Mouse (Mus musculus) ZHBTc4 (cell line): ENCODE results near the gene Sh3bgrl2.
A peak's percentile ranks its signal among the peaks of the same experiment; 100 is the strongest.

ENCODE experiments used
- DNase-seq: peaks from one replicate; pipeline ENCODE4 v3.0.0-alpha.2; 2011; ENCODE audit warnings: low read depth, low spot score

Sh3bgrl2 gene

DNA sequence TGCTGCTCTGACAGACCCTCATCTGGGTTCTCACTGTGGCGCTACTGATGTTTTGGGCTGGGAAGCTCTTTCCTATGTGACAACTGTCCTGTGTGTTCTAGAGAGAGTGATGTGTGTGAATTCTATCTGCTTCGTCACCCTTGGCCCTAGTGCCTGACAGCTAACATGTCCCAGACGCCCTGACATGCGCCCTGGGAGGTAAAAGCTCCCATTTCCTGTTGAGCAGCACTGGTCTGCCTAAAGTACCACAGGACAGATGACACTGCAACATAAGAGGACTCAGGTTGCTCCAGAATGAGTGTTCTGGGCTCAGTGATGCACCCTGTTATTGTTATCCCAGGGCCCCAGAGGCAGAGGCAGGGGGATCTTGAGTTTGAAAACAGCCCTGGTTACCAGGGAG is 12.5 kb downstream of the Sh3bgrl2 start:
- no peak for DNase-seq

DNA sequence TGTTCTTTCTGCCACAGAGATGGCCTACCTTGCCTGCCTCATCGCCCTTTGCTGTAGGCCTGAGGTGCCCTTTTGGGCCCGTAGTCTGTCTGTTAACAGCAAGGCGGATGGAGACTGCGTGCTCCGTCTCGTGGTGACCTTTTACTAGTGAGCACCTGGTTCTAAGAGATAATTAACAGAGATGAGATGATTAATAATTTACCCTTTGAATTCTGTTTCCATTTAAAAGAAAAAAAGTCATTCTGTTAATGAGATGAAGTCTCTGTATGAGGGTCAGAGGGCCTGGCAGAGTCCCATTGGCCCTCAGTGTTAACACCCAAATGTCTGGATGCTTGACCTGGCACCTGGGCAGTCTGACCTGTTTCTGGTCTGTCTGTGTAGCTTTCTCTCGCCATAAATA is 14.8 kb downstream of the Sh3bgrl2 start:
- DNase-seq = no peak

DNA sequence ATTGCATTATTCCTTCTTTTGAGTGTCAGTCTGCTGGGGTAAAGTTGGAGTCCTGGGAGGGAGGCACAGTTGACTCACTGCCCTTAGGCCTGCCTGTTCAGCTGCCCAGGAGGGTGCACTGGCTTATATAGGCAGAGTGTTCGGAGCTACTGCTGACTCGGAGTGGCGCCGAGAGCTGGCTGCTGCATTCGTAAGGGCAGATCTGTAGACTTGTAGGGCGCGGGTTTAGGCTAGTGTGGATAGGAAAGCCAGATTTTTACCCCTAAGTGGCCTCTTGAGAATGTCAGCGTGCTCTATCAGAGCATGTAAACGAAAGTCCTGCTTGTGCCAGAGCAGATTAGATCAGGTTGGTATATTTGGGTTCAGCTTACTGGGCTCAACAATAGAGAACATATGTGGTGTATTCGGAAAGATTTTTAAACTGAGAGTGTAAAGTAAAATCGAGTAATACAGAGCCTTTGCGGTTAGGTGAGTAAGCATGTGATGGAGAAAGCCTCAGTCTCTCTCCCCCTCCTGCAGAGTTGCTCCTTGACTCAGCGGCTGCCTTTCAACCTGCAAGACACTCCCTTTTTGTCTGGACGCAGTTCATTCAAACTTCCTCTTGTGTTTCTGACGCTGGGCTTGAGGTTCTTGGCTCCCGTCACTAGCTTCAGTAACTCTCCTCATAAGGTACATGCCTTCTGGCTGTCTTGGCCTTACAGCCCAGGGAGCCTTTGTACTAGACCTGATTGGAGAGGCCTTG is 15.9 kb downstream of the Sh3bgrl2 start:
- DNase-seq = peak; percentile 54

DNA sequence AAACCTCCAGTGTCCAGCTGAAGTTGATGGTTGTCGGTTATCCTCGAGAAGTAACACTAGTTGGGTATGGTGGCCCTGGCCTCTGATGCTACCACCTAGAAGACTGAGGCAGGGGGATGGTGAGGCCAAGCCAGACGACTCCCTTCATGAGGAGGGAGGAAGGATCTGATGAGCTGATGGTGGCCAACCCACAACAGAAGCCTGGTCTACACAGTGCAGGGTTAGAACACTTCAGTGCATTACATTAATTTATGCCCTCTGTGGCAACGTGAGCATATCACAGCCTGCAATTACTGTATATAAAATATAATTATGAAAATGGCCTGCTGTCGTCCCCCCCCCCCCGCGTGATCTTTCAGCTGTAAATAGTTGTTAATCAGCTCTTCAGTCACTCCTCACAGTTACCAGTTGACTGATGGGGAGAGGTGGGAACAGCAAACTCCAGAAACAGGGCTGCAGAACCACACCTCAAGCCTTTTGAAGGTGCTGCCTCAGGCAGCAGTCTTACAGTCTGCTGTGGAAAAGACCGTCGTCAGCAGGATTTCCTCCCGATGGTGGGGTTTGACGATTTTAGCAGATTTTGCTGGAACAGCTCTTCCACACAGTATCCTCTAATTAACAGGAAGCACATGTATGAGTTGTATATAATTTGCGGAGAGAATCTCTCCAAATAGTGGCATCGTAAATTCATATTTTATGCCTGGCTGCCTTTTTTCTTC is 17.0 kb downstream of the Sh3bgrl2 start:
- DNase-seq = no peak

DNA sequence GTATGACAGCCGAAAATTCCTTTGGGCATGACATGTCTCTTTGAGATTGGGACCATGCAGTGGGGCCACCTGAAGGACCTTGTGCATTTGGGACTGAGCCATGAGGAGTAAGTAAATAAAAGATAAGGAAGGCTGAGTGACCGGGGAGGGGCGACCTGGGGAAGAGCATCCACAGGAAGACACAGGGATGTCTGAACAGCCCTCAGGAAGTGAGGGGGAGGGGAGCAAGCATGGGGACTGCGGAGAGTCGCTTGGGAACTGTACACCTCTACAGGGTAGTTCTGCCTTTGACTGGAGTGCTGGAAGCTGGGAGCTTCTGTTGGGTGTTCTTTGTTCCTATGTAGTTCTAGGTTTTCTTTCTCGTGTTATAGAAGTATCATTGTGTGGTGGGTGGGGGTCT is 18.0 kb downstream of the Sh3bgrl2 start:
- no peak for DNase-seq

DNA sequence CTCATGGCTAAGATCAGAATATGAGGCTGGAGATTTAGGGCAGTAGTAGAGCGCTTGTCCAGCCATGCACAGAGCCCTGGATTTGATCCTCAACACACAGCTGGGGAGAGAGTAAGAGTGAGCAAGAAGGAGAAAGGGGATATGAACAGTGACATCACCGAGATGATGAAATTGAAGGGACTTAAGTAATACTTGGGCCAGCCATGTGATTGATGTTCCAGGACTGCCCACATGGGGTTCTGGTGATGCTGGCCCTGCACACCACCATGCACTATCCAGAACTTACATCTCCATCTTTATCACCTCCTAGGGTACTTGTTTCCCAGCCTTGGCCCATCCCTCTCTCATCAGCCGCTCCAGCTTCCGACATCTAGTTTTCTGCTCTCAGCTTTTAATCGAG is 20.0 kb downstream of the Sh3bgrl2 start:
- DNase-seq = no peak

DNA sequence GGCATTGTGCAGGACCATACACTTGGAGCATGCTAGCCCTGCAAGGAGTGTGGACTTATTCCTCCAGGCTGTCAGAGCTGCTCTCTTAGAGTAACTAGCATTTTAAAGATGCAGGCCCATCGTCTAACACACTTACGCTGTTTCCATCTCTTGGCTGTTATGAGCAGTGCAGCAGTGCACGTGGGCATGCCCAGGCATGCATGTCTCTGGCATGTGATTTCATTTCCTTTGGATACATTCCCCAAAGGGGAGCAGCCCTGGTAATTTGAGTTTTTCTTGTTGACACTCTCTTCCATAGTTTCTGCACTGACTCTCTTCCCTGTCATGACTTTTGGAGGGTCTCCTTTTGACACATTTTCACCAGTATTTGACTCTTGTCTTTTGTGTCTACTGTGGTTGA is 20.8 kb downstream of the Sh3bgrl2 start:
- DNase-seq = peak; percentile 52

DNA sequence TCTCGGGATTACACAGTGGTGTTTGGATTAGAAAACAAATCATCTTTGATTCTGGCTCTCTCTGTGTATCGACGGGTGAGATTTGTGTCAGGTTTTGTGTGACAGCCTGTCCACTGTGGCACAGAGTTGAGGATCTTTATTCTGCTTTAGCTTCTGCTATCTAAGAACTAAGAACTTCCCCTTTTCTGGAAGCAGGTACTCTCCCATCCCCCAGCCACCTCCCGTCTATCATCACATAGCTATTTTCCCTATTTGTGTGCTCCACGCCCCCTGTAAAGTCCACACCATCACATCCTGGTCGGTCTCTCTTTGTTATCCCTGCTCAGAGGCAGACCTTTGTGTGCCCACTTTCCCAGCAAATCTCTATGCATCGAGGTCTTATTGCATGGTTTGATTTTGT is 21.8 kb downstream of the Sh3bgrl2 start:
- no peak for DNase-seq

DNA sequence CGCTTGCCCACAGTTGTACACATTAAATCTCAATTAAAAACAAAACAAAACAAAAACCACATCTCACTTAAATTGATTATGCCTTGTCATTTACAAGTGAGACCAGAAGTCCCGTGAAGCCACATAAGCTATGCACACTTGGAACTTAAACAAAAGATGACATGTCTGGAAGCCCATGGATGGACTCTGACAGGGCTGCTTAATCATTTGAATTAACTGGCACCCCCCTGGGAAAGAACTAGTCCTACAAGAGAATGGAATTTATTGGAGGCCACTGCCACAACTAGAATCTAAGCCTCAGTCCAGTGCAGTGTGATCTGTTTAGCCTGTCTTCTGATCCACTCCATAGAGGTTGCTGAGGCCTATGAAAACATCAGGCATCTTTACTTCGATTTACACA is 23.2 kb downstream of the Sh3bgrl2 start:
- no peak for DNase-seq

DNA sequence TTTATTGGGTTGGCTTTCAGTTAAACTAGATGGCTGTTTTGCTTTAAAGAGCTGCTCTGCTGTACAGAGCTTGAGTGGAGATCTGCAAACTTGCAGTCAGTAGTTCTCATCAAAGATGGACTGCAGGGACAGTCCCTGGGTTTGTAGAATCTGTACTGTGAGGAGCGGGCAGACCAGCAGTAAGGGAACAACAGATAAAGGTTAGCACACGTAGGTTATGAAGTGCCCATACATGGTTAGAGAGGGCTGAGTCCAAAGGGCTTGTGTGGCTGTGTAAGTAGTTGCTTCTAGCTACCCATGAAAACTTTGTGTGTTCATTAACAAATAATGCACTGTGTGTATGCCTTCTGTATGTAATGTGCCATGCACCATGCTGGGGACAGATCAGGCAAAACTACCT is 24.2 kb downstream of the Sh3bgrl2 start:
- no peak for DNase-seq

DNA sequence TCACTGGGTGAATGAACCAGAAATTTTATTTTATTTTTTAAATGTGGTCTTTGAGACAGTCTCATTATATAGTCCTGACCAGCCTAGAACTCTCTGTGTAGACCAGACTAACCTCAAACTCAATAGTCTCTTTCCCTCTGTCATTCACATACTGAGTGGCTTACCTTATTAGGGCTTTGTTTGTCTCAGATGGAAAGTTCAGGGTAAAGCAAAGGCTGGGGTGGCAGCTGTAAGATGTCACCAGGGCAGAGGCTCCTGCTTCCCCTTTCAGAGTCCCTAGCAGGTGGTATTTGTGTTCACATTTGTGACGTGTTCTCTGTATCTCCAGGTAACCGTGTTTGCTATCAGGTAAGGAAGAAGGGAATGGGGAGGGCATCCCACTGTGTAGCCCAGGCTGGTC is 24.7 kb downstream of the Sh3bgrl2 start:
- no peak for DNase-seq

DNA sequence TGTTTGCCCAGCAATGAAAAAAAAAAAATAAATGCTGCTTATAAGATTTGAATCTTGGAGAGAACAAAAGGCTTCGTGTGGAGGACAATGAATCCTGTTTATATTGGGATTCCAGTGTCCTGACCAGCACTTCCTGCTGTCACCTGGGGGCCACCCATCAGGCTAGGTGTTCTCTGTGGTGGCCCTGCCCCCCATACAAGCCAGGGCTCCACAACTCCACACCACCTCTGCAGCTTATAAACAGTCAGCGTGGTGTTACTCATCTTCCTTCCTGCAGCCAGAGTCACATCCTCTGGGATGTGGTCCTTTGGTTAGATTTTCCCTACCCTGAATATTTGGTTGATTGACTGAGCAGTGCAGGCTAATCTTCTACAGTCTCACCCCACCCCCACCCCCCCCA is 25.5 kb downstream of the Sh3bgrl2 start:
- DNase-seq = no peak

DNA sequence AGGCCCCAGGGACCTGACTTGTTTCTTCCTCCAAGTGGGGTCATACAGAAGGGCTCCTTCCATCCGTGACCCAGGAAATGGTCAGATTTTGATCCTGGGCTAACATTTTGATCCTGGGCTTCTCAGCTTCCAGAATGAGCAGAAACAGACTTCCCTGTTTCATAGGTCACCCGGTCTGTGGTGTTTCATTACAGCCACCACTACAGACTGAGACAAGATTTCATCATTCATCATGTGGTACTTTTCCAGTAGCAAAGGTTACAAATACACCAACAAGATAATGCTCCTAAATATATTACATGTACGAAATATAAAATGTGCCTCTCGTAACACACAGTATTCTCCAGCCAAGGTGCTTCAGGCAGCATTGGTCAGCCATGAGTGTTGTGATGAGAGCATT is 27.3 kb downstream of the Sh3bgrl2 start:
- DNase-seq = no peak

DNA sequence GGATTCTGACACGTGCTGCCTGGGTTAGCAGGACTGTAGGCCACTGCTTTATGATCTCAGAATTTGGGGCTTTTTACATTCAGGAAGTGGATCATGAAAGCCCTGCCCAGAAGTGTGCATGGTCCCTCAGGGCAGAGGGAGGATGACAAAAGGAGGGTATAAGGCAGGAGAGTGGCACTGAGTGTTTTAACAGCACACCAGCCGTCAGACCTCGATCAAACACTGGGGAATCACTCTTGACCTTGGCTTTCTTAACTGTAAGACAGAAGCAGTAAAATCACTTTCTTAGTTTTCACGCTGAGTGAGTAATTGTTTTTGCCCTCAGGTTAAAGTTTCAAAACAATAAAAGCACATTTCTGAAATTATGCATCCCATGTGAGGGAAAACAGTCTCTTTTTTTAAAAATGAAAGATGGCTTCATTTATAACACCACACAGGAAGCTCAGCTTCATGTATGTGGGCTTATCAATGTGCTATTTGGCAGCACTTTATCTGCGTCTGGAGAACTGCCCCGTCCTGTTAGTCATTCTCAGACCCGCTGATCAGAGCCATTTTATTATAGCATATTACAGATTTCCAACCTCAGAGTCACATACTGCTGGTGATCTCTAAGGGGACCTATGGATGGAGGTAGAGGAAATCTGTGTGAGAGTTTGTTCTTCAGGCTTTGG is 28.0 kb downstream of the Sh3bgrl2 start:
- no peak for DNase-seq

DNA sequence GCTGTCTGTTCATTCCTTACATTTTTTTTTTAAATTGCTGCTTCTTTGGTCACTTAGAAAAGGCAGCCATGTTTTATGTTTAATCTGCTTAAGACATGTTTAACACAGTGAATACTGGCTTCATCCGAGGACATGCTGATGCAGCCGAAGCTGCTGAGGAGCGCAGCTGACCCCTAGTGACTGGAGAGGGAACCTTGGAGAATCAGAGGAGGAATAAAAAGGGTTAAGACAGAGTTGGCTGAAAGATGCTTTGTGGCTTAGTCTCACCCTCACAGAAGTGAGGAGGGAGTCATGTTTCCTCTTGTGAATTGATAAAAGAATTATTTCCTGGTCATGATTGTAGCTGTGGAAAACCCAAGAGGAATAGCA is 28.5 kb downstream of the Sh3bgrl2 start:
- DNase-seq = peak; percentile 29

DNA sequence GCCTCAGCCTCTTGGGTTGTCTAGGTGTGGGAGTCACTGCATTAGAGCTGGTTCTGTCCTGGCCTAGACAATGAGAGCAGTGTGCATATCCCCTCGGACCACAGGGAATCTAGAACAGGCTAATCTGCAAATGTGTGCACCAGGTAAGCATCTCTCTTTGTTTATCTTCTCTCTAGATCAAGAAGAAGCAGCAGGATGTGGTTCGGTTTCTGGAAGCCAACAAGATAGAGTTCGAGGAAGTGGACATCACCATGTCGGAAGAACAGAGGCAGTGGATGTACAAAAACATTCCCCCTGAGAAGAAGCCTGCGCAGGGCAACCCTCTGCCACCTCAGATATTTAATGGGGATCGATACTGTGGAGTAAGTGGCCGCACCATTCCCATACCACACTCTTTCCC is 29.1 kb downstream of the Sh3bgrl2 start:
- DNase-seq = no peak

DNA sequence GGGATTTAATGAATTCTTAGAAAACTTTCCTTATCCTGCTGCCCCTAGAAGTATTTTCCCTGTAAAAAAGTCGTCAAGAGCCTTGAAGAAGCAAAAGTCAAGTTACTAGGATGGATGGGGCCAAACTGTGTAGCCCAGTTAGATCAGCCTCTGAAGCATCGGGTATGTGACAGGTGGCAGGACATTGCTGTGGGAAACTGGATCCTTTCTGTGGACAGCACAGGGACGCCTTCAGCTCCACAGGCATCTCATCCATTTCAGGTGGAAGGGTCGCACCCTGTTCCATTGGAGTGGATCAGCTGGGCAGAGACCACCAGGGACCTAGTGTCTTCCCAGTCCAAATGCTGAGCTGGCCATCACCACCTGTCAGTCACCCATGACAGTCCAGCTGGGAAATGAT is 30.9 kb downstream of the Sh3bgrl2 start:
- DNase-seq = no peak

DNA sequence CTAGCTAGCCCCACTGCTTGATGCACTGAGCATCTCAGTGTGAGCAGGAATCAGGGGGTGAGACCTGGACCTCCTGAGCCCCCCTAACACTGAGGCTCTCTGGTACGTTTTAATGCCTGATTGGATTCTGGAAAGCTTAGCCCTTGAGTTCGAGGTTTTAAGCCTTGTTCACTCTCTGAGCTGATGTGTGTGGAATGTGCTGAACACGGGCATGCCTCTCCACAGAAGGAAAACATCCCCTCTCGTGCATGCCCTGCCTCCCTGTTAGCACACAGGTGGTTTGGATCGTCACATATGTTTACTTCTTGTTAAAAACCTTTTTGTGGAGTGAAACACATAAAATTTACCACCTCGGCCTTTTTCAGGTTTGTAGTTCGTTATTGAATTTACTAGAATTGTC is 34.6 kb downstream of the Sh3bgrl2 start:
- DNase-seq = no peak

DNA sequence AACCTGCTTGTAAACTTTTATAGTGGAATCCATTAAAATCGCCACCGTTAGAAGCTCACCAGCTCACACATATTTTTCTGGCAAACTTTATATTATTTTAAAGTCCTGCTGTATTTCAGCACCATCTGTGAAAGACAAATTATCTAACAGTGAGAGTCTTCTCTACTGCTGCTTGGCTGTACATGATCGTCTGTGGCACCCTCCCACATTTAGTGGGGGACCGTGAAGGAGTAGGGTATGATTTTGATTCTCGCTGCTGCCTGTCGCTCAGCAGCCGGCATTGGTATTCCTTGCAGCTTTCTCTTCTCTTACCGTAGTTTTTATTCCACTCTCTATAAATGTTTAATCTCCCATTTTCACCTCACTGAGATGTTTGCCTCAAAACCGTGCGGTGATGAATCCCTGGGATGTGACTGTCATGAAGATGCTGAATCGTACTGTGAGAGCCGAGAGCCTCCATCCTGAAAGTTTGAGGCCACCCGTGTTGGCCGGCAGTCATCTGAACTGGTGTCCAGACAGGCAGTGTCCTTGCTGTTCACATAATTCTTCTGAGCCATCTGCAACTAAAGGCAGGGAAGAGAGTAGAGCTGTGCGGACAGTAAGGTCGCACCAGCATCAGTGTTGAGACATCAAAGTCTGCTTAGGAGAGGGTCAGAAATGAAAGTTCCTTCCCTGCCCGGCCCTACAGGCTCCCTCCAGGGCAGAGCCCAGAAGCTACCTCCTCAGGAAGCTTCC is 38.4 kb downstream of the Sh3bgrl2 start:
- DNase-seq = no peak

DNA sequence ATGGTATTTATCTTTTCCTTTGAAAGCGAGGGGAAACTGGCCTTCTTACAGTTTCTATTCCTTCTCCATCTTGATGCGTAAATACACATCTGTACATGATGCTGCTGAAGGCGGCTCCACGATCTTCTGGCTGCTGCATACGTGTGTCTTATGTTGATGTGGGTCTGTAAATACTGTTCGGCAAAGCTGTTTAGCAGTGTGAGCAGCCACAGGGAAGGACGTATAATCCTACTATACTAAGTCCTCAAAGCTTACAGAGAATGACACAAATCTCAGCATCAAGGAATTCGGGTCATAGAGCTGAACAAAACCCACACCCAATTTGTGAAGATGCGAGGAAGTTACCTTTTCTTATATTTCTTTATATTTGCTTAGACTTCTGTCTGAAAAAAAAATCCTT is 39.0 kb downstream of the Sh3bgrl2 start:
- no peak for DNase-seq

DNA sequence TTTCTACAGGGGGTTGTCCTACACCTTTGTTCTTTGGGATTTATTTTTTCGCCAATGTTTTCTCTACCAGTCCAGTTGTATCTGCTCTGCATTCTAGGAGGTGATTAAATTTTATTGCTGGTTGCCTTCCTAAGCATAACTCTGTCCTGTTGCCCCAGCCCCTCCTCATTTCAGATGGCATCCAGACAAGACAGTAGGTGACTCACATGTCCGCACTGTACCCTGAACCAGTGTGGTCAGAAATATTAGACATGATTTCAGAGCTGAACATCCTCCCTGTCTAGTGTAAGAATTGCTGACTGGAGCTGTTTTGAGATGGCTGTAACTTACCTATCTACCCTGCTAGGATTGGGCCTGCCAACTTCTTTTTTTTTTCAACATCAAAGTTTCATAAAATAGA is 40.9 kb downstream of the Sh3bgrl2 start:
- DNase-seq = no peak
